Mouse (Mus musculus): ENCODE measurements at regions not wholly inside any gene's neighbourhood (a gene's known extent, or its start where the extent isn't known, plus 50 kb on each side); places are given as distances from the start of the nearest gene placed in this dataset.

DNA sequence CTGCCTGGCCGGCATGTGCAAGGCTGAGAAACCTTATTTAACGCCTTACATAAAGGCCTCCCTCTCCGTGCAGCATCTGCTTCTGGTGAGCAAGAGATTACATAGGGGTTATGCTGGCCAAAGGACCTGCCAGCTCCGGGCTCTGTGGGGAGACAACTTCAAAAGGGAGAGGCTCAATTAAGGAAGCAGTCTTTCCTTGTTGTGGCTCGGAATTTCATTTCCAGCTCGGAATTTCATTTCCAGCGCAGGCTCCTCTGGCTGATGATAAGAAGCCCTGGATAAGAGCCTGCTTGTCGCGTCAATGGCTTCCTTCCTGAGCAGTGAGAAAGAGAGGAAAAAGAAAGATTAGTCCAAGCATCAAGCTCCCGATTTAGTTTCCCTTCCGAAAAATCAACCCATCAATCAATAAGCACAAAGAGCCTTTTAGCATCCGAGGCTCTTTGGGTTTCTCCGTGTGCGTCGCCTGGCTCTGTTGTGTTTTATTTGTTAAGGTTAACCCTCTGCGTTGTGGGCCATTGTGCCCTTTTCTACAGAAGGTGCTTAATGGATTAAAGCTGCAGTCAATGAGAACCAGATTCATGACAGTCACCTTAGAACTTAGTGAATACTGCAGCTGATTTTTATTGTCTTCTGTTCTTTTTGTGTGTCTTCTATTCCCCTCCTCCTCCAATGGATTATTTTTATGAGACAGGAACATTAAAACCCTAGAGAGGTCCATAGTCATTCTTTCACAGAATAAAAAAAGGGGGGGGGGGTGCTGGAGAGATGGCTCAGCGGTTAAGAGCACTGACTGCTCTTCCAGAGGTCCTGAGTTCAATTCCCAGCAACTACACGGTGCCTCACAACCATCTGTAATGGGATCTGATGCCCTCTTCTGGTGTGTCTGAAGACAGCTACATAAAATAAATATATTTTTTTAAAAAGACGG, 218.3 kb downstream of the Myo1b start:
- no peak for DNase-seq (ENCODE audit: low spot score in 2 of 2)

DNA sequence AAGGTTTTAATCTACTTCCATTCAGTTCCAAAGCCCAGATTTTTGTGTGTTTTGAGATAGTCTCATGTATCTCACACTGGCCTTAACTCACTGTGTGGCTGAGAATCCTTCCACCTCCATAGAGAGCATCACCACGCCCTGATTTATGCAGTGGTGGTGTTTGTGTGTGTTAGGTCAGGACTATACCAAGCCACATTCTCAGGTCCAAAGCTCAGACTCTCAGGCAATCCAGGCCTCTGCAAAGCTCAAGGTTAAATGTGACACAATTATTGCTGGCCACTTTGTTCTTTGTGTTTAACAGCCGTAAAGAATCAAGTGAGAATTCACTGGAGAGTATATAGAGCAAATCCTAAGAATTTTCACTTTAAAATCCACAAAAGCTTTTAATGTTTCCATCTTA, 218.2 kb upstream of the Nabp1 start:
- DNase-seq (ENCODE audit: low spot score in 2 of 2): no peak

DNA sequence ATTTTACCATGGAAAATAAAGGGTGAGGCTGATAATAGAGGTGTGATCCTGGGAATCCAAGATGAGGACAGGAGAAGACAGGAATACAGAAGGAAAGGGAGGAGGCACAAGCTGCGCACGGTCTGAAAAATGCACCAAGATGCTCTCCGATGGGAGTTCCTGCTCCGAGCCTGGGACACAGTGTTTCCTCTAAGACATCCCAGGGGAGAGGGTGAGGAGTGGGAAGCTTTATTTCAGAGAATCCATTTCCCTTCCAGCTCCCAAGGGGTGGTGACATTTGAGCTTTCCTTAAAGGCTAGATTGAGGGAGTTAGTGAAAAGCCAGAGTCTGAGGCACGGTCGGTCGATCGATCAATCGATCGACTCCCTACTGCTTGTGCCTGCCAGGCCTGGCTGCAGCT, 212.7 kb upstream of the Nabp1 start:
- DNase-seq (ENCODE audit: low spot score in 2 of 2): no peak

DNA sequence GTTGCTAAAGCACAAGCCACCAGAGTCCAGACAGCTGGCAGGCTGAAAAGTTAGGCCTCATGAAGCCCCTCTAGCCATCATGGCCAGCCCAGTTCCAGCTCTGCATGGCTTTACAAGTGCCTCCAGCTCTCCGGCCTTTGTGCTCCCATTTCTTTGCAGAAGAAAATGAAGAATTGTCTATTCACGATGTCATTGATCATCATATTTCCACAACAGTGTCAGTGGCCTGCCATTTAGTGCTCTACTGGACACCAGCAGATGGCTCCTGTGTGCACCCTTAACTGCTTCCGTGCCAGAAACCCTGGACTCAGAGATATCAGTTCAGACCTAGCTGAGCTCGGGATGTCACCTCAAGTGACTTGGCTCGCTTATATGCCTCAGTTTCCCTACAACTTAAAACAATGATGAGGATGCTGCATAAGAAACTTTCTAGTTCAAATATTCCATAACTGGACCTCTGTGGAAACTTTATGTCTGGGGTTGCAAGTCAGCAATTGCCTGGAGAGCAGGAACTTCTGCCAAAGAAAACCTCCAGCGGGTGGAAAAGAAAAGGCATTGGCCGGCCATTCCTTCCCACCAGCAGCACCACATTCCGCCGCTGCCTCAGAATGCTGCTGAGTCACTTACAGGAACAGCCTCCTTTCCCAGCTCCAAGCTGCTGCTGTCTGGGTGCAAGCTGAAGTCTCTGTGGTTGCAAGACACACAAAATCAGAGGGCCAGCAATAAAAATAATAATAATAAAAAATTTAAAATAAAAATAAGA, 211.4 kb upstream of the Nabp1 start:
- DNase-seq (ENCODE audit: low spot score in 2 of 2): no peak

DNA sequence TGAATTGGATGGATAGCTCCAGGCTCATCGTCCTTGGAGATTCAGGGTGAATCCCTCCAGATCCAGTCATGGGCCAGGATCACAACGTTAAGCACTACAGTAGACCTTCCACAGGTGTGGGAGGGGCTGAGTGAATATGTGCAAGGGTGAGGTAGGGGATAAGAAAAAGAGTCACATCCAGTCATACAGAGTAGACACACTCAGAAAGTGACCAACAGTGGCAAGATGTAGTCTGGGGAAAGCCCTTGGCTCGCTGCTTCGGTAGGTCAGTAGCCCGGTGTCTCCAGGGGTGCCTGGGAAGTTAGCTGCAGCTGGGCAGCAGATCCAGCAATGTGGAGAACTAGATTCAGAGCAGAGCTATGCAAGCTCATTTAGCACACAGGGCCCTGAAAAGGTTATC, 210.7 kb upstream of the Nabp1 start:
- DNase-seq (ENCODE audit: low spot score in 2 of 2): no peak

DNA sequence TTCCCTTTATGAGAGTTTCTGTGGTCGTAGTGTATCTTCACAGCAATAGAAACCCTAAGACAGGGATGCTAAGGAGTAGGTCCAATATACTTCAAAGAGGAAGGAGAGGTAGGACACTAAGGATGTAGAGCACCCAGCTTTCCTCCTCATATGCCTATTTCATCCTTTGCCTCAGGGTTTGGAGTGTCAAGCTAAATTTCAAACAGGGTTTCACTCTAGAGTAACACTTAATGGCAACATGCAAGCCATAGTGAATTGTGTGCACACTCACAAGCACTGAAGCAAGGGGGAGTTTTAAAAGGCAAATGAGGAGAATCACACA, 210.0 kb upstream of the Nabp1 start:
- DNase-seq (ENCODE audit: low spot score in 2 of 2): no peak

DNA sequence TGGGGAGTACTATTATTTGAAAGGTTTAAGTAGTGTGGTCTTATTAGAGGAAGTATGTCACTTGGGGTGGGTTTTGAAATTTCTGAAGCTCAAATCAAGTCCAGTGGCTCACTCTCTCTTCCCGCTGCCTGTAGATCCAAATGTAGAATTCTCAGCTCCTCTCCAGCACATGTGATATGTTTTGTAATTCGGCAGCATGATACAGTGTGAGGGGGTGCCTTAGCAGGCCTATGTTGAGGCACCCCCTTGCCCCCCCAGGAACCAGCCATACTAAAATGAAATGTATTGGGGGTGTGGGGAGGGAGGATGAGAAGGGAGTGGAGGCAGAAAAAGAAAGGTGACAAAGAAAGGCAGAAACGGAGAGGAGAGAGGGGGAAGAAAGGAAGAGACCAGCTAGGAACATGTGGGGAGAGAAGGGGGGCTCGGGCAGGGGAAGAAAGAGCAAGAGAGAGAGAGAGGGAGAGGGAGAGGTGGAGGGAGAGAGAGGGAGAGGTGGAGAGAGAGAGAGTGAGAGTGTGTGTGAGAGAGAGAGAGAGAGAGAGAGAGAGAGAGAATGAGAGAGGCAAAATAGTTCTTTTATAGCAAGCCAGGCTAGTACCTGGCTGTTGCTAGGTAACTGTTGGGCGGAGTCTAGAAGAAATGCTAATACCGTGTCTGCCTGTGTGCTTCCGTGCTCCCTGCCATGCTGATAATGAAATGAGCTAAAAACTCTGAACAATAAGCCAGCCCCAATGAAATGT, 209.4 kb upstream of the Nabp1 start:
- no peak for DNase-seq (ENCODE audit: low spot score in 2 of 2)

DNA sequence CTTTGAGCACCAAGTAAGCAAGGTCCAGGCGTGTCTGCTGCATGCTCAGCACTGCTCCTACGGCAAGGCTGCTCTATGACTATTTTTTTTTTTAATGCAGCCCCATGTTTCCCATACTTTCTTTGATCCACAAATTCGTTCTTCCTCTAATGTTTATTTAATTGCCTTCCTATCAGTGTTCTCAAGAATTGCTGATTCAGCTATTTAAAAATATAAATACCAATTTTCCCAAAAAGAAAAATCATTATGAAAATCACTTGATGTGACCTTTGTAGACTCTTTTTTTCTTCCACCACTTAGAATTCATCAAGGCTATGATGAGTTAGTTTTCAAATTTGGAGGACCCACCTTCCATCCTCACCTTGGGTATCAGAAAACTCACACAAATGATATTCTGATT, 208.5 kb upstream of the Nabp1 start:
- DNase-seq (ENCODE audit: low spot score in 2 of 2): no peak

DNA sequence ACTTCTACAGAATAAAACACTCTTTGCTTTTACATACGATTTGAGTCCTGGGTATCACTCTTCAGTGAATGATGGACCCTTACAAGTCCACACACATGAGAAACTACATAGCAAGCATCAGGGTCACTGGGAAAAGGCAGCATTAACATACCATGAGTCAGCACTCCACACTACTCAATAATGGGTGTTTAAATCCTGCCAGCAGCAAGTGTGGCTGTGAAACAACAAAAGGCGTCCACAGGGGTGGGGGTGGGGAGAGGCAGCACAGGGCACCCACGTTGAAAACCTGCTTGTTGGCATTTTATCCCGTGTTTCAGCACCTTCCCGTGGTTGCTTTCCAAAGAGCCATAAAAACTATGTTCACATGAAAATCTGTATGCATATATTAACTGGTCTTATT, 204.0 kb upstream of the Nabp1 start:
- no peak for DNase-seq (ENCODE audit: low spot score in 2 of 2)

DNA sequence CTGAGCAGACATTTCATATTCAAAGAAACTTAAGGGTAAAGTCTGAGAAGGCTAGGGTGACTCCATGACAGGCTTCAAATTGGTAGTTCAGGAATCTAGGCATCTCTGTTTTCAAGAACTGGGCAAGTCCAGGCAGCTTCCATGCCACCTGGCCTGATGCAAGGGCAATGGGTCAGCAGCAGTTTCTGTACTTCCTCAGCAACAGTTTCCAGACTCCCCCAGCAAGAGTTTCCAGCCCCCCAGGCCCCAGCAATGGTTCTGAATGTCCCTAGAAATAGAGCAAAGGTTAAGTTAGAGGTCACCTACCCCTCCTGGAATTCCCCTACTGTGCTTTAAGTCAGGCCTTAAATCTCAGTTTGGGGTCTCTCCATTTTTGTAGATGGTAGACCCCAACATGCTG, 203.6 kb upstream of the Nabp1 start:
- no peak for DNase-seq (ENCODE audit: low spot score in 2 of 2)

DNA sequence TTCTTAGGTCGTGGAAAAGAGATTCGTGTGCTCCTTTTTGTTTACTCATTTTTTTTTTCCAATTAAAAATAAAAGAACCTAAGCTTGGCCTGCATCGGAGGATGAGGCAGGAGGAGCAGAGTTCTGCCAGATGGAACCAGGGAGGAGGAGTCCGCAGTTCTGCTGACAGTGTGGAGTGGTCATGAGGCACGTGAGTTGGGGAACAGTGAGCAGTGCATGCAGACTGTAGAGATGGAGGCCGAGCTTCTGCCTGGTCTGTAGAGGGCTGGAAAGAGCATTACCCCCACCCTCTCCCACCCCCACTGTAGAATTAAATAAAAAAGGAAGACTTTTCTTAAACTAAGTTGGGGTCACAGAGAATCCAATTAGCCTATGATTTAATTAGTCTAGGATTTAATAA, 202.5 kb upstream of the Nabp1 start:
- no peak for DNase-seq (ENCODE audit: low spot score in 2 of 2)

DNA sequence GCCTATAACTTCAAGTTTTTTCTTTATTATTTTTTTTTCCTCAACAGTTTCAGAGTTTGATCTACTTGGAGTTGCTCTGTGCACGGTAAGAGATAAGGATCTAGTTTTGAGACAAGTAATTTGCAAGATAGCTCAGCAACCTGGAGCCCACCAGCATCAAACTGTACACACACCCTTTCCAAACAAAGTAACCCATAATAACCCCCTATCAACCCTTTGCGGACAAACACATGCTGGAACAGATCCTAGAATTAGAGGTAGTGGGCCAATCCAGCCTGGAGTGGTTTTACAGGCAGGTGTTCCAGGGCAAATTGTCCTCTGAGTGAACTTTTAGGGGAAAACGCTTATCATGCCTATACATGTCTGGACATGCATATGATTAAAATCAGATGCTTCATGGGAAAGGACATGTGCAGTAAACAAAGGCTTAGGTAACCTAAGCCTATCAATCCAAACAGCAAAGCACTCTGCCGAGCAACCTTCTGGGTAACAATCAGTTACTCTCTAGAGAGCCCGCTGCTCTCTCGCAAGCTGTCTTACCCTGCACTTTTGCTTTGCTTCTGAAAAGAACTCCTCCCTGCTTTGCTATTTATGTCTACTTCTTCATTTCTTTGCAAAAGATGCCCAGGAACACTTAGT, 200.2 kb upstream of the Nabp1 start:
- no peak for DNase-seq (ENCODE audit: low spot score in 2 of 2)

DNA sequence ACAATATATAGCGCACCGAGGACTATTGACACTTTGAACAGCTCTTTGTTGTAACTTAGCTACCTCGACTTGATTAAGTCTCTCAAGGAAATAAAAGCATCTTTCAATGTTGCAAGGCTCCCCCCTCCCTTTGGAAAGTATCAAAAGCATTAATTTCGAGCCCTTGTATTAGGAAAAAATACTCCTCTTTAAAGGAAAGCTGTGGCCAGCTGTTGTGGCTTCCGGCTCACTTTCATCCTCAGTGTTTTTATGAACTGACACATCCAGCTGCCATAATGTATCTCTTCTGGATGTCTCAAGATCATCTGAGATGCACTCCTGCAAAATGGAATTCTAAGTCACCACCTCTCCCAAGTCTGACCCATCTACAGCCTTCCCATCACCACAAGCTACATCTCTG, 199.6 kb upstream of the Nabp1 start:
- no peak for DNase-seq (ENCODE audit: low spot score in 2 of 2)

DNA sequence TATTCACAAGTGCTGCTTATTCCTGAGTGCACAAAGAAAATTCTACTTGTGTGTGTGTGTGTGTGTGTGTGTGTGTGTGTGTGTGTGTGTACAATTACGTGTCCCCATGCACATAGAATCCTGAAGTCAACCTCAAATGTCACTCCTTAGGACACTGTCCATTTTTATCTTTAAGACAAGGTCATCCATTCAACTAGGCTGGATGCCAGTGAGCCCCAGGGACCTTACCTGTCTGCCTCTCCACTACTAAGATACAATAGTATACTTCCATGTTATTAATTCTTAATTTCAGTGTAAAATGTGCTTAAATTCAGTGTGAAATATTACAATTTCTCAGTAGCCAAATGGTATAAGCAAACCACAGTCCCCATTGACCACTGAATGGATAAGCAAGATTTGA, 193.5 kb upstream of the Nabp1 start:
- no peak for DNase-seq (ENCODE audit: low spot score in 2 of 2)

DNA sequence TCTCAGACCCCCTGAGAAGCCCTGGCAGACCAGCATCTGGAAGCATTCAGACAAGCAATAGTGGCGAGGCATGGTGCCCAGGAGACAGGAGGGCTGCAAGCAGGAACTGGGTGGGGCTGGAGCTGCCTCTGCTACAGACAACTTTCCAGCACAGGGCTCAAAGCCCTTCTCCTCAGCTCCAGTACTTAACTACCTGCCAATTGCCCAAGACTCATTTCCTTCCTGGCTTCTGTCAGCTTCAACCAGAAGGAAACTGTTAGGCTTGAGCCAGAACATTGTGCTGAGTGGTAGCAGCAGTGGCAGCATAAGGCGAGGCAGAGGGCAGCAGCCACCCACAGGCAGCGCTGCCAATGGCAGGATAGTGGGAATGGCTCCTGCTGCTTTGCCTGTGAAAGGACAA, 193.1 kb upstream of the Nabp1 start:
- DNase-seq (ENCODE audit: low spot score in 2 of 2): no peak

DNA sequence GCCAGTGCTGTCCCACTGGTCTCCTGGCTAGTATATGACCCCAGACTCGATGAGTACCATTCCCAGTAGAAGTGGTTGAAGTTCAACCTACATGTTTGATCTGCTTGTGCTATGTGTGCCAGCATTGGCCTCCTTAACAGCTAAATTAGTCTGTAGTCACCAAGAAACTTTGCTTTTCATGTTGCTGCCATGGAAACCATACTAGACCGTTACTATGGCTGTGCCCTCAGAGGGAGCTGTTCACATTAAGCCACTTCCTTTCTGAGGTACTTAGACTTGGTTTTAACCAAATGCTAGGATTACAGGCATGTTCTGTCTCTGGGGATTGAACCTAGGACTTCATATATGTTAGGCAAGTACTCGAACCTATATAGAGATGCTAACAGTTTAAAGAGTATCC, 191.8 kb upstream of the Nabp1 start:
- DNase-seq (ENCODE audit: low spot score in 2 of 2): no peak

DNA sequence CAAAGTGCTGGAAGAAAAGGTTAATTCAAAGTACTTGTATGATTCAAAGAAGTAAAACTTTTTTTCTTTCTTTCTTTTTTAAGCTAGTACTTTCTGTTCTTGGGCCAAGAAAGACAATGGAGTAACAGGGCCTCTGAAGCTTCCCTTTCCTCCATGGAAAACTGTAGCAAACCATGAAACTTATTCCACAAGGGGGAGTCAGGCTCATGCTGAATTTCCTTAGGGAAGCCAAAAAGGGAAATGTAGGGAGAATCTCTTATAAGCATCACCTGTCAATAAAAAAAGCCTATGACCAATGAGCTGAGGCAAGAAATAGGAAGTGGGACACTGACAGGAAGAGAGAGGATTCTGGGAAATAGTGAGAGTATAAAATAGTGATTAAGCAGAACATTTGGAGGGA, 190.7 kb upstream of the Nabp1 start:
- DNase-seq (ENCODE audit: low spot score in 2 of 2): no peak

DNA sequence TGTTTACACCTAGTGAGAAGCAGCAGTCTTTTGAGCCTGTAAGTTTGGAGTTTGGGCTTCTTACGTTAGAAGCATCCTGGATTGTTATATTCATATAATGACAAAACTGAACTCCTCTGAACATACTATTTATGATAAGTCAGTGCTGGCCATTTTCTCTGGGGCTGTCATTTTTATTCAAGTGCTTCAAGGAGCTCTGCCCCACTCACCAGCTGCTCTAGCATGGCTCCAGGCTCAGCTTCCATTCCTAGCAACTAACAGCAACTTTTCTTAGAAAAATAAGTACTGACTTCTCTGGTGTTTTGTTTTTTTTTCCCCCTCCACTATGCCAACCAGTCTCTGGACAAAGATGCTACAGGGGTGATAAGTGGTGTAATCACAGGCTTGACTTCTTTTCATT, 182.3 kb upstream of the Nabp1 start:
- no peak for DNase-seq (ENCODE audit: low spot score in 2 of 2)

DNA sequence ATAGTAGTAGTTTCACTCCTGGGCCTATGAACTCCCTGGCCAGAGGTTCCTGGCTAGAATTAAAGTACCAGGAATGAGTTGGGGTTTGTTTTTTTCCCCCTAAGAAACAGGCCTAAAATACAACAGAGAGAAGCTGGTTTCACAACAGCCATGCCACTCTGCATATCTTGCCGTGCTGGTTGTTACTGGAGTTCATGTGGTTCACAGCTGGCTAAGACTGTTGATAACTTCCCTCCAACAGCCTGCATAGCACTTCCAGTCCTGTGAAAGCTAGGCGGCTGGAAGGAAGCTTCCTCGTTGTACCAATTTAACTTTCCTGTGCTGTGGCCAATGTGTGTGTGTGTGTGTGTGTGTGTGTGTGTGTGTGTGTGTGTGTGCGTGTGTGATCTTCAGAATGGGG, 179.0 kb upstream of the Nabp1 start:
- no peak for DNase-seq (ENCODE audit: low spot score in 2 of 2)

DNA sequence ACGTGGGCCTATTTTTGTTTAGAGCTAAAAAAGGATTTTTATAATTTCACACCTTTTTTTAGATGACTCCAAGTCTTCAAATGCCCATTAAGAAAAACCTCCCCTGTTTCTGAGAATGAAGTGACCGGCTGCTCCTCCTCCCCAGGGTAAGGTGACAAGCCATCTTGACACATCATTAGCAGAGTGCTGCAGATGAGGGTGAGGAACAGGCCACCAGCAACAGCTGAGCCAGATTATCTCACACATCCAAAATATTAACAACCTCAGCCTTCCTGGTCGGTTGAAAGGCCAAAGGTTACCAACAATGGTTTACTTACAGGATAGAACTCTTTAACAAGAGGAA, 172.4 kb upstream of the Nabp1 start:
- no peak for DNase-seq (ENCODE audit: low spot score in 2 of 2)

DNA sequence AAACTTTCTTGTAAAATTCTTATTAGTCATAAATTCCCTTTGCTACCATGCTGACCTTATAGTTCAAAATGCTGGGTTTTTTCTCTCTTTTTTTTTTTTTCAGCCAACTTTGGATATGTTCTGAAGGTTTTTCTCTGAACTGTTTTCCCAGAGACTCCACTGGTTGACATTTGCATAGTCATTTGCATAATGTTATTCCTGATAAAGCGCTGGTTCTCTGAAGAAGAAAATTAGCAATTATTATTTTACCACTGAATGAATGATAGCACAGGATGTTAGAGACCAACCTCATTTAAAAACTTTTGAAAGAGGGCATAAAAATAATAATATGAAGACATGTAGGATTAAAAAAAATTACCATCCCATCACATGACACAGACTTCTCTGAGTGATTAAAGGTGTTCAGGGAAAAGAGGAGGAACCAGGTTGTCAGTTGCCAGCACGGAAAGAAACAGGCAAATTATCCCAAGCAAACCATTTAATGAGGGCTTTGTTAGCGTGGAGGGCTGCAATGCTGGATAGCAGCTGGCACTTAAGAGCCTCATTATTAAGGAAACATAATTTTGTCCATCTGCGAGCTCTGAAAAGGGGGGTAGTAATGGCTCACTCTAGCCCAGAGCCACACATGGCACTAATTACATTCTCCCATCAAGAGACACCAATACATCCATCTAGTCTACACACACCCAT, 171.9 kb upstream of the Nabp1 start:
- no peak for DNase-seq (ENCODE audit: low spot score in 2 of 2)

DNA sequence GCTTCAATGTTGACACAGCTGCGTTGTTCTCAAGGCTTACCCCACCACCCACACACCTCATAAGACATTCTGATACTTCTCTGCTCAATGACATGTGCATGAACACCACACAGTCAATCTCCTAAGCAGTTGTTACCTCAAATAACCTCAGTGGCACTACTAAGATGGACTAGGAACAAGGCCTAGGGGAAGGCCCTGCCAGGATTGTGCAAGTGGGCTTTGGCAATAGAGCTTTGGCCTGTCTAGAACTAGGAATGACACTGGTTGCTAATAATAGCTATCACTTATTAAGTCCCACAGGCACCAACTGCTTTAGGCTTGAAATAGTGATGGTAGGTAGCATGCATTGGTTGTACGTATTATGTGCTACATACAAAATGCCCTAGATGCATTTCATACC, 169.7 kb upstream of the Nabp1 start:
- no peak for DNase-seq (ENCODE audit: low spot score in 2 of 2)
